Mouse (Mus musculus): ENCODE results near the gene Pygo2. TPM values are rescaled to one million over a fixed set of nuclear protein-coding genes. Genes with fewer than 3 reads are reported as not detected.
A peak's percentile ranks its signal among the peaks of the same experiment; 100 is the strongest.
"Not testable (repeated sequence)": the region's sequence is repeated elsewhere in the genome, so short reads cannot be mapped to it uniquely, and the experiment has no call there.

Gene Pygo2
- polyA plus RNA-seq, 1 experiment from 2014 or later = 30.3 TPM

DNA sequence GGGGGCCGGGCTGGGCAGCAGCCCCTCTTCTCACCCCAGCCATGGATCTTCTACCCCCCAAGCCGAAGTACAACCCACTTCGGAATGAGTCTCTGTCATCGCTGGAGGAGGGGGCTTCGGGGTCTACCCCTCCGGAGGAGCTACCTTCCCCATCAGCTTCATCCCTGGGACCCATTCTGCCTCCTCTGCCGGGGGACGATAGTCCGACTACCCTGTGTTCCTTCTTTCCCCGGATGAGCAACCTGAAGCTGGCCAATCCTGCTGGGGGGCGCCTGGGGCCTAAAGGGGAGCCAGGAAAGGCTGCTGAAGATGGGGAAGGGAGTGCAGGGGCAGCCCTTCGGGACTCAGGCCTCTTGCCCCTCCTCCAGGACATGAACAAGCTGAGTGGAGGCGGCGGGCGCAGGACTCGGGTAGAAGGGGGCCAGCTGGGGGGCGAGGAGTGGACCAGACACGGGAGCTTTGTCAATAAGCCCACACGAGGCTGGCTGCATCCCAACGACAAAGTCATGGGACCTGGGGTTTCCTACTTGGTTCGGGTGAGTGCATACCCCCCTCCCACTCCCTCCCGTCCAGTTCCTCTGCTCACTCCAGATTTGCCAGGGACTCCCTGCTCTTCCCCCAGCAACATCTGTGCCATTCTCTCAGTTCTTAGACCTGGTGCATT is 8.1 kb upstream of the Pygo2 start:
- H3K9me3 ChIP-seq (replicated peaks; ENCODE audit: low read length) = no peaks in the 10 kb centered on the region
- 10% methylated on average over 22 of the region's 22 CpGs for WGBS
- H3K4me1 ChIP-seq (replicated peaks; ENCODE audit: insufficient read depth, low read length) = peaks cover 22% of the 10 kb centered on the region
- no peak for ATAC-seq (replicated peaks; ENCODE audit: low FRiP score, low read depth)
- peak overlapping the region; percentile 88 for H3K27ac ChIP-seq
- H3K9ac ChIP-seq (ENCODE audit: low read depth, low read length) = peak overlapping the region; percentile 72
- peak overlapping the region; percentile 46 for H3K4me3 ChIP-seq (replicated peaks; ENCODE audit: low read depth, low read length)
- H3K4me2 ChIP-seq (ENCODE audit: low read length) = peak overlapping the region; percentile 91
- H3K36me3 ChIP-seq (ENCODE audit: insufficient read depth, low read length) = peaks cover 7% of the 10 kb centered on the region
- no peaks in the 10 kb centered on the region for H3K27me3 ChIP-seq (ENCODE audit: insufficient read depth, low read length)
- peak; percentile 39 for DNase-seq (ENCODE audit: low spot score)
- TF ChIP-seq CTCF (IDR thresholded peaks at IDR 0.05; ENCODE audit: low read depth) = no peak

GRCm38 (mm10) chr3:89422556-89423205 is 7.3 kb upstream of the Pygo2 start:
- Histone ChIP-seq H3K9me3 (replicated peaks; ENCODE audit: low read length) (no peaks in the 10 kb centered on the region), H3K27me3 (ENCODE audit: insufficient read depth, low read length) (no peaks in the 10 kb centered on the region), H3K4me2 (ENCODE audit: low read length) (peak overlapping the region; percentile 91), H3K36me3 (ENCODE audit: insufficient read depth, low read length) (peaks cover 15% of the 10 kb centered on the region), H3K27ac (no peak overlapping the region), H3K9ac (ENCODE audit: low read depth, low read length) (no peak overlapping the region; the same call in 1 of the 2 replicates), H3K4me1 (replicated peaks; ENCODE audit: insufficient read depth, low read length) (peaks cover 22% of the 10 kb centered on the region), H3K4me3 (replicated peaks; ENCODE audit: low read depth, low read length) (peak overlapping the region; percentile 46)
- ATAC-seq (replicated peaks; ENCODE audit: low FRiP score, low read depth) = no peak
- WGBS = 61% methylated on average over 6 of the region's 6 CpGs
- TF ChIP-seq CTCF (IDR thresholded peaks at IDR 0.05; ENCODE audit: low read depth) = no peak
- DNase-seq (ENCODE audit: low spot score) = no peak

GRCm38 (mm10) chr3:89424416-89425140 is 5.4 kb upstream of the Pygo2 start:
- ATAC-seq (replicated peaks; ENCODE audit: low FRiP score, low read depth) (0 out of 2 replicates have a peak, but pooled peaks have one; percentile 11), DNase-seq (ENCODE audit: low spot score) (peak; percentile 41)
- H3K36me3 ChIP-seq (ENCODE audit: insufficient read depth, low read length) = peaks cover 19% of the 10 kb centered on the region
- H3K27ac ChIP-seq = no peak overlapping the region
- no peak overlapping the region for H3K4me2 ChIP-seq (ENCODE audit: low read length)
- peaks cover 22% of the 10 kb centered on the region for H3K4me1 ChIP-seq (replicated peaks; ENCODE audit: insufficient read depth, low read length)
- no peaks in the 10 kb centered on the region for H3K27me3 ChIP-seq (ENCODE audit: insufficient read depth, low read length)
- H3K9ac ChIP-seq (ENCODE audit: low read depth, low read length) = no peak overlapping the region
- H3K4me3 ChIP-seq (replicated peaks; ENCODE audit: low read depth, low read length) = no peak overlapping the region
- no peaks in the 10 kb centered on the region for H3K9me3 ChIP-seq (replicated peaks; ENCODE audit: low read length)
- no peak for TF ChIP-seq CTCF (IDR thresholded peaks at IDR 0.05; ENCODE audit: low read depth)
- WGBS = 61% methylated on average over 5 of the region's 5 CpGs

GRCm38 (mm10) chr3:89425141-89425525 is 4.9 kb upstream of the Pygo2 start:
- H3K27me3 ChIP-seq (ENCODE audit: insufficient read depth, low read length) = no peaks in the 10 kb centered on the region

DNA sequence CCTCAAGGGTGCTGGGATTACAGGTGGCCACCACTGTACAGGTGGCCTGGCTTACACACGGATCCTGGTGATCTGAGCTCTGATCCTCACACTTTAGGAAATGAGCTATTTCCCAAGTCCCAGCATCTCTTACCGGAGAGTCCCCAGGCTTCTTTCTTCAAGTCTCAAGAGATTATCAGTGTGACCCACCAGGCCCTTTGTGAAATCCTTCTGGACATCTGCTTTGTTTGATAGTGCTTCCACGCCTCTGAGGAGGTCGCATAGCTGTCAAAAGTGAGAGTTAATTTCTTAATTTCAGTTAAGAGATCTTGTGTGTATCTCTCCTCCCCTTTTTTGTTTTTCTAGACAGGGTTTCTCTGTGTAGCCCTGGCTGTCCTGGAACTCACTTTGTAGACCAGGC is 4.1 kb upstream of the Pygo2 start:
- no peak overlapping the region for H3K4me3 ChIP-seq (replicated peaks; ENCODE audit: low read depth, low read length)
- DNase-seq (ENCODE audit: low spot score) (no peak), ATAC-seq (replicated peaks; ENCODE audit: low FRiP score, low read depth) (no peak)
- H3K36me3 ChIP-seq (ENCODE audit: insufficient read depth, low read length) = peaks cover 19% of the 10 kb centered on the region
- no peak overlapping the region for H3K9ac ChIP-seq (ENCODE audit: low read depth, low read length)
- WGBS = 90% methylated on average over 4 of the region's 4 CpGs
- H3K27me3 ChIP-seq (ENCODE audit: insufficient read depth, low read length) = no peaks in the 10 kb centered on the region
- peaks cover 13% of the 10 kb centered on the region for H3K4me1 ChIP-seq (replicated peaks; ENCODE audit: insufficient read depth, low read length)
- no peak overlapping the region for H3K4me2 ChIP-seq (ENCODE audit: low read length)
- no peaks in the 10 kb centered on the region for H3K9me3 ChIP-seq (replicated peaks; ENCODE audit: low read length)
- no peak overlapping the region for H3K27ac ChIP-seq
- TF ChIP-seq CTCF (IDR thresholded peaks at IDR 0.05; ENCODE audit: low read depth) = no peak

More at GRCm38 (mm10) chr3:89425141-89425525, 4.9 kb upstream of the Pygo2 start:
- no peak overlapping the region for H3K4me3 ChIP-seq (replicated peaks; ENCODE audit: low read depth, low read length)
- no peak for TF ChIP-seq CTCF (IDR thresholded peaks at IDR 0.05; ENCODE audit: low read depth)
- WGBS = 71% methylated on average over 5 of the region's 5 CpGs
- H3K9me3 ChIP-seq (replicated peaks; ENCODE audit: low read length) = no peaks in the 10 kb centered on the region
- H3K9ac ChIP-seq (ENCODE audit: low read depth, low read length) = no peak overlapping the region
- H3K4me2 ChIP-seq (ENCODE audit: low read length) = no peak overlapping the region
- no peak for ATAC-seq (replicated peaks; ENCODE audit: low FRiP score, low read depth)
- H3K4me1 ChIP-seq (replicated peaks; ENCODE audit: insufficient read depth, low read length) = peaks cover 19% of the 10 kb centered on the region
- DNase-seq (ENCODE audit: low spot score) = no peak
- H3K36me3 ChIP-seq (ENCODE audit: insufficient read depth, low read length) = peaks cover 19% of the 10 kb centered on the region
- no peak overlapping the region for H3K27ac ChIP-seq

- H3K27ac ChIP-seq; H3K27me3 ChIP-seq (ENCODE audit: insufficient read depth, low read length); H3K9me3 ChIP-seq (replicated peaks; ENCODE audit: low read length); DNase-seq (ENCODE audit: low spot score); H3K4me1 ChIP-seq (replicated peaks; ENCODE audit: insufficient read depth, low read length); H3K9ac ChIP-seq (ENCODE audit: low read depth, low read length); H3K4me3 ChIP-seq (replicated peaks; ENCODE audit: low read depth, low read length); H3K4me2 ChIP-seq (ENCODE audit: low read length); ATAC-seq (replicated peaks; ENCODE audit: low FRiP score, low read depth): not testable (repeated sequence)
- H3K36me3 ChIP-seq (ENCODE audit: insufficient read depth, low read length) = peaks cover 31% of the 10 kb centered on the region
- 81% methylated on average over 6 of the region's 7 CpGs for WGBS
Observed at GRCm38 (mm10) chr3:89429021-89429420, 993 bp upstream of the Pygo2 start.

Data from kidney, postnatal 0 days (tissue).